Comparison of ENCODE assay signal across 32 mouse cellular contexts in the genomic region with DNA sequence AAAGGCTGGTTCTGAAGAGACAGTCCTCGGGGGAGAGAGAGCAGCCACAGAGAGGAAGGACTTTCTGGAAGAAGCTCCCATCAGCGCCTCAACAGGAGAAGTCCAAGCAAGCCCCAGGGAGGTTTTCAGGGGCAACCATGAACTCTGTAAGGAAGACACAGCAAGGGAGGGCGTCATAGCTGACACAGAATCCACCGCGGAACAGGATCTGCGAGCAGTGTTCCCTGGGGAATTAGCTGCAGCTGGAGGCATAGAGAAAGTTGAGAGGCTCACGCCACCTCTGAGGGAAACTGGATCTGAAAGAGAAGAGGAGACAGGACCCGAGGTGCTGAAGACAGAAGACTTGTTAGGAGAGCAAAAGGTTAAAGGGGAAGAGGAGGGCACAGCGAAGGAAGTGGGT.
DNase-seq lines count a peak whose midpoint lies in the region; ATAC-seq and TF ChIP-seq lines count a peak whose summit lies in the region.
"Had no signal": no experiment of that assay in that cellular context is flagged by ENCODE, and none has a peak within 500 bp of the region (broad histone marks: within the 10 kb centered on the region; RNA-seq: fewer than 3 reads in every experiment).

No protein-coding gene starts in this region.

- TF ChIP-seq EP300 in CH12.LX (IDR thresholded peaks at IDR 0.05; ENCODE audit: low read length) = peak; percentile 14; the same call in 1 of the 2 replicates

- no peak overlapping the region for H3K4me3 ChIP-seq in intestine, embryonic 14.5 days (ENCODE audit: low read depth, low read length)
- H3K4me3 ChIP-seq in intestine, embryonic 16.5 days (ENCODE audit: low read length) = no peak overlapping the region
- peak overlapping the region in 1 of 3 experiments; percentile 38 for H3K4me3 ChIP-seq in CH12.LX (replicated peaks in 1 of 3; ENCODE audit: low read depth in 2 of 3, low read length in 2 of 3, poor library complexity in 1 of 3)
- H3K4me3 ChIP-seq: embryonic facial prominence, embryonic 15.5 days; heart, adult 2 months; heart, embryonic 13.5 days; liver, embryonic 12.5 days; megakaryocyte, embryonic 14.5 days; midbrain, embryonic 12.5 days; myocyte; neural tube, embryonic 13.5 days had no signal

- no peaks in the 10 kb centered on the region for H3K9me3 ChIP-seq in intestine, embryonic 14.5 days (ENCODE audit: control insufficient read depth, low read length)
- H3K9me3 ChIP-seq in intestine, embryonic 16.5 days (ENCODE audit: control insufficient read depth, low read length) = no peaks in the 10 kb centered on the region
- H3K9me3 ChIP-seq in CH12.LX (replicated peaks; ENCODE audit: low read length) = peaks cover 5% of the 10 kb centered on the region
- H3K9me3 ChIP-seq: embryonic facial prominence, embryonic 15.5 days; heart, embryonic 13.5 days; liver, embryonic 12.5 days; midbrain, embryonic 12.5 days; neural tube, embryonic 13.5 days had no signal

- no peak; the same call in 1 of the 2 replicates for TF ChIP-seq RAD21 in CH12.LX (IDR thresholded peaks at IDR 0.05; ENCODE audit: low read depth, low read length)

- H3K27ac ChIP-seq in intestine, embryonic 14.5 days (ENCODE audit: low read depth) = no peak overlapping the region
- no peak overlapping the region for H3K27ac ChIP-seq in intestine, embryonic 16.5 days (ENCODE audit: low read length)
- no peak overlapping the region for H3K27ac ChIP-seq in CH12.LX (ENCODE audit: insufficient read depth, low read depth)
- H3K27ac ChIP-seq: embryonic facial prominence, embryonic 15.5 days; heart, adult 2 months; heart, embryonic 13.5 days; hindbrain, postnatal 0 days; liver, embryonic 12.5 days; midbrain, embryonic 12.5 days; neural tube, embryonic 13.5 days; stomach, postnatal 0 days had no signal

- in situ Hi-C loops in CH12.LX (cut with MboI; ENCODE audit: low pct_ligation_motif_present, low pct_unique_long_range_greater_than_20kb, low sequenced_read_pairs) = no loop called here

- H3K27me3 ChIP-seq in intestine, embryonic 14.5 days (replicated peaks; ENCODE audit: control insufficient read depth, insufficient read depth, low read length) = no peaks in the 10 kb centered on the region
- H3K27me3 ChIP-seq in intestine, embryonic 16.5 days (replicated peaks; ENCODE audit: control insufficient read depth, insufficient read depth, low read length) = no peaks in the 10 kb centered on the region
- no peaks in the 10 kb centered on the region for H3K27me3 ChIP-seq in CH12.LX (replicated peaks)
- H3K27me3 ChIP-seq: embryonic facial prominence, embryonic 15.5 days; heart, embryonic 13.5 days; liver, embryonic 12.5 days; megakaryocyte, embryonic 14.5 days; midbrain, embryonic 12.5 days; neural tube, embryonic 13.5 days had no signal

- TF ChIP-seq CTCF in CH12.LX (conservative IDR thresholded peaks at IDR 0.05 in 1 of 2, IDR thresholded peaks at IDR 0.05 in 1 of 2; ENCODE audit: low read depth in 2 of 2, low read length in 2 of 2) = no peak

- dilution Hi-C loops in CH12.LX (cut with MboI; ENCODE audit: extremely low pct_ligation_motif_present, extremely low pct_unique_long_range_greater_than_20kb, low sequenced_read_pairs) = no loop called here

- no peak for ATAC-seq in intestine, embryonic 14.5 days (replicated peaks; ENCODE audit: low FRiP score, low TSS enrichment, low read depth)
- ATAC-seq in intestine, embryonic 16.5 days = no peak
- ATAC-seq: forebrain, embryonic 14.5 days; hindbrain, postnatal 0 days; intestine, postnatal 0 days; liver, embryonic 12.5 days; liver, postnatal 0 days had no signal

- no peak overlapping the region for H3K9ac ChIP-seq in intestine, embryonic 14.5 days (ENCODE audit: low read length)
- no peak overlapping the region for H3K9ac ChIP-seq in intestine, embryonic 16.5 days (ENCODE audit: low read depth, low read length)
- no peak overlapping the region for H3K9ac ChIP-seq in CH12.LX (ENCODE audit: insufficient read depth, low read depth)
- H3K9ac ChIP-seq: embryonic facial prominence, embryonic 15.5 days; heart, embryonic 13.5 days; liver, embryonic 12.5 days; liver, postnatal 0 days; midbrain, embryonic 12.5 days; neural tube, embryonic 13.5 days had no signal

- no peak overlapping the region for H3K4me2 ChIP-seq in intestine, embryonic 14.5 days (ENCODE audit: low read length)
- H3K4me2 ChIP-seq in intestine, embryonic 16.5 days (ENCODE audit: low read depth, low read length) = no peak overlapping the region
- H3K4me2 ChIP-seq in CH12.LX (ENCODE audit: insufficient read depth, low read depth, poor library complexity, severe bottlenecking) = peak overlapping the region; percentile 18; the same call in 1 of the 2 replicates
- H3K4me2 ChIP-seq: embryonic facial prominence, embryonic 15.5 days; heart, embryonic 13.5 days; liver, embryonic 12.5 days; midbrain, embryonic 12.5 days; neural tube, embryonic 13.5 days had no signal

- no peaks in the 10 kb centered on the region for H3K4me1 ChIP-seq in intestine, embryonic 14.5 days (replicated peaks; ENCODE audit: control insufficient read depth, insufficient read depth, low read length)
- no peaks in the 10 kb centered on the region for H3K4me1 ChIP-seq in intestine, embryonic 16.5 days (ENCODE audit: control insufficient read depth, insufficient read depth, low read length)
- peaks cover 0 to 31% of the 10 kb centered on the region in 2 experiments; a peak in 2 of 4 replicates for H3K4me1 ChIP-seq in CH12.LX (ENCODE audit: control insufficient read depth in 1 of 2, insufficient read depth in 2 of 2)
- H3K4me1 ChIP-seq: embryonic facial prominence, embryonic 15.5 days; heart, embryonic 13.5 days; liver, embryonic 12.5 days; megakaryocyte, embryonic 14.5 days; midbrain, embryonic 12.5 days; neural tube, embryonic 13.5 days had no signal

- H3K36me3 ChIP-seq in intestine, embryonic 14.5 days (ENCODE audit: control insufficient read depth, insufficient read depth, low read length) = no peaks in the 10 kb centered on the region
- no peaks in the 10 kb centered on the region for H3K36me3 ChIP-seq in intestine, embryonic 16.5 days (ENCODE audit: control insufficient read depth, insufficient read depth, low read length)
- no peaks in the 10 kb centered on the region for H3K36me3 ChIP-seq in CH12.LX (replicated peaks in 1 of 2; ENCODE audit: control insufficient read depth in 1 of 2, insufficient read depth in 1 of 2, low read length in 1 of 2)
- H3K36me3 ChIP-seq: embryonic facial prominence, embryonic 15.5 days; G1E; heart, embryonic 13.5 days; liver, embryonic 12.5 days; midbrain, embryonic 12.5 days; neural tube, embryonic 13.5 days had no signal

- 0 out of 2 replicates have a peak, but pooled peaks have one; percentile 34 for TF ChIP-seq POLR2A in CH12.LX (IDR thresholded peaks at IDR 0.05; ENCODE audit: low read depth, low read length)

- no peaks in the 10 kb centered on the region for H3K79me2 ChIP-seq in CH12.LX (replicated peaks; ENCODE audit: control insufficient read depth, extremely low read depth, insufficient read depth, poor library complexity, severe bottlenecking)

- DNase-seq in embryo, embryonic 10 days (ENCODE audit: low spot score) = peak; percentile 37
- no peak for DNase-seq in embryo, embryonic 10.5 days (ENCODE audit: low spot score)
- DNase-seq in intestine, embryonic 14.5 days (ENCODE audit: low spot score) = peak; percentile 48
- peak; percentile 10 for DNase-seq in kidney, postnatal 10 days
- no peak for DNase-seq in kidney, adult 8-10 months
- peak; percentile 91 for DNase-seq in CH12.LX (ENCODE audit: extremely low read depth)
- no peak for DNase-seq in natural killer cell, adult 2 months (ENCODE audit: low spot score in 2 of 2)
- DNase-seq: adrenal gland, adult 8-10 months; cerebellum, adult 2 months; cerebellum, postnatal 14 days; embryo, embryonic 11 days; gastrocnemius, postnatal 25 days; layer of hippocampus, postnatal 36 days; left cerebral cortex, postnatal 4 days; liver, postnatal 0 days; lung, postnatal 4 days; right cerebral cortex, postnatal 4 days; thymus, postnatal 4 days had no signal

- WGBS in intestine, embryonic 14.5 days = 59% methylated on average over 9 of the region's 9 CpGs
- 64% methylated on average over 9 of the region's 9 CpGs for WGBS in intestine, embryonic 16.5 days

TF ChIP-seq in CH12.LX, 34 proteins besides CTCF, POLR2A, EP300 and RAD21:
- no peak for TF ChIP-seq MAZ (IDR thresholded peaks at IDR 0.05; ENCODE audit: low read depth, low read length)
- peak; percentile 70 for TF ChIP-seq BHLHE40 (IDR thresholded peaks at IDR 0.05; ENCODE audit: low read depth, low read length)
- no peak for TF ChIP-seq ZNF384 (IDR thresholded peaks at IDR 0.05; ENCODE audit: low read depth, low read length)
- TF ChIP-seq ETS1 (conservative IDR thresholded peaks at IDR 0.05; ENCODE audit: low read depth, low read length) = no peak; the same call in 1 of the 2 replicates
- TF ChIP-seq NELFE (IDR thresholded peaks at IDR 0.05; ENCODE audit: low read depth, low read length) = 0 out of 2 replicates have a peak, but pooled peaks have one; percentile 11
- TF ChIP-seq KAT2A (IDR thresholded peaks at IDR 0.05; ENCODE audit: insufficient replicate concordance, low read length) = 0 out of 2 replicates have a peak, but pooled peaks have one; percentile 37

Comparison
In these comparisons a context has a peak if more than half of its experiments do, and no peak if none do; other contexts are left out.
1. DNase-seq: peak in embryo, embryonic 10 days (single experiment), intestine, embryonic 14.5 days (single experiment), kidney, postnatal 10 days (single experiment) and CH12.LX (single experiment); none in embryo, embryonic 10.5 days (single experiment), kidney, adult 8-10 months (0 of 2) and natural killer cell, adult 2 months (0 of 2).